Mouse (Mus musculus) midbrain, embryonic 10.5 days (tissue): ENCODE data around the gene Ing2. TPM values are rescaled to one million over a fixed set of nuclear protein-coding genes. Genes with fewer than 3 reads are reported as not detected.

Experiments used
- DNase-seq: peaks from one replicate; pipeline ENCODE4 v3.0.0-alpha.2; 2017; ENCODE audit warnings: low spot score
- H3K27ac ChIP-seq: fragments of 300-500 bp; sonication (generic); replicated peaks from 2 replicates; pipeline ENCODE4 v1.5.1; 2016; ENCODE audit warnings: mild to moderate bottlenecking
- H3K27me3 ChIP-seq: fragments of 300-500 bp; sonication (generic); 2 replicates; pipeline ENCODE4 v1.6.1; 2016; ENCODE audit warnings: low read depth, mild to moderate bottlenecking; ENCODE audit not compliant: poor library complexity, severe bottlenecking
- H3K36me3 ChIP-seq: fragments of 300-500 bp; sonication (generic); 2 replicates; pipeline ENCODE4 v1.6.1; 2016; ENCODE audit warnings: mild to moderate bottlenecking, moderate library complexity
- H3K4me1 ChIP-seq: fragments of 300-500 bp; sonication (generic); 2 replicates; pipeline ENCODE4 v1.6.1; 2016
- H3K4me3 ChIP-seq: fragments of 300-500 bp; sonication (generic); 2 replicates; pipeline ENCODE4 v1.5.1; 2016; ENCODE audit warnings: mild to moderate bottlenecking, moderate library complexity
- H3K9me3 ChIP-seq: fragments of 300-500 bp; sonication (generic); replicated peaks from 2 replicates; pipeline ENCODE4 v1.6.1; 2016; ENCODE audit warnings: mild to moderate bottlenecking
- WGBS: fragments of 180-500 bp; shearing (Covaris S2); methylation state at CpG from one replicate; pipeline ENCODE4 v1.1.7; 2016; 5-methylcytosine and 5-hydroxymethylcytosine counted together
- polyA plus RNA-seq: library from polyadenylated mRNA; unstranded; fragments of >200 nt; fragmentation: Nextera tagmentation; extraction: Ambion mirVana; gene quantifications from 2 replicates; pipeline ENCODE4 v1.2.1, GENCODE M21; 2016

The Ing2 gene
- polyA plus RNA-seq, 1 experiment from 2014 or later = 9.0 TPM

DNA sequence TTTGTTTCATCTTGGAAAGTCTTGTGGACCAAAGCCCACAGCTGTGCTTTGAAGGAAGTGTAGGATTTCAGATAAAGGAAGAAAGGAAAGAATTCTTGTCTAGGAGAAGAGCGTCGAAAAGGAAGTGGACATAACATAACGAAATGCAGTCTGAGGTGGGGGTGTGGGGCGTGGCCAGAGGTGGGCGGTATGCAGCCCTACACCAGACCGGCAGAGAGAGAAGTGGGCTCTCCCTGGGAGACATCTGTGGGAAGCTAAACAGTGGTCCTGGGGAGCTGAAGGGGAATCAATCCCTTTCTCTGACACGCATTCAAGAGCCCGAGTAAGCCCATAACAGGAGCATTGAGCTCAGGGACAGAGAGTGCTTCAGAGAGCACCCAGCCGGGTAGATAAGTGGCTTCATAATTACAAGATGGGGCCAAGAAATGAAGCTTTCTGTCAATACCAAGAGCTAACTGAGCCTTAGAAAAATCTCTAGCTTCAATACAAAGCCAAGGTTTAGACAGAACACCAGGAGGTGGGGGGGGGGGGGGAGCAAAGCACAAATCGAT is 40.5 kb downstream of the Ing2 start:
- 56% methylated on average over 10 of the region's 10 CpGs for WGBS
- Histone ChIP-seq H3K27ac (no peak overlapping the region), H3K27me3 (no peaks in the 10 kb centered on the region), H3K36me3 (no peaks in the 10 kb centered on the region), H3K4me3 (no peak overlapping the region), H3K9me3 (peaks cover 10% of the 10 kb centered on the region; the same call in 1 of the 2 replicates), H3K4me1 (no peaks in the 10 kb centered on the region; the same call in 1 of the 2 replicates)
- DNase-seq = no peak

DNA sequence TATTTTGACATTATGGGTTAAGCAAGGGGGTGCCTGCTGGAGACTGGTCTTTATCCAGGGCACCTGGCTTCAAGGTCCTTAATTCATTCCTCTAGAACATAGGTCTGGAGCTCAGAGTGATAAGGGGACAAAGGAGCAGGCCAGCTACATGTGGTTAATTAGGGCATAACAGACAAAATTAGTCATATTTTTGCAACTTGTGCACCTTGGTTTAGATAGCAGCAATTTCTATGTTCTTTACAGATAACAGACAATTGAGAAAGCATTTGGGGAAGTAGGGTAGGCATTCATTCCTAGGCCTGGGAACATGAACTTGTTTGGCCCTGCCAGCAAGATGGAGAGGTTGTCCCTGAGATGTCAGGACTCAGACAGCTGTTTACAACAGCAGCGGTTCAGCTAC is 54.2 kb downstream of the Ing2 start:
- H3K36me3 ChIP-seq = no peaks in the 10 kb centered on the region
- no peak overlapping the region for H3K4me3 ChIP-seq
- peaks cover 9% of the 10 kb centered on the region; the same call in 1 of the 2 replicates for H3K9me3 ChIP-seq
- WGBS = 100% methylated on average over 1 of the region's 1 CpGs
- no peak for DNase-seq
- no peaks in the 10 kb centered on the region for H3K27me3 ChIP-seq
- no peaks in the 10 kb centered on the region for H3K4me1 ChIP-seq
- no peak overlapping the region for H3K27ac ChIP-seq

Other genes with a start within 250 kb of the Ing2 start
- 22.2 and 28.2 TPM in 2 replicates for gene Stox2, start 229.2 kb downstream of the Ing2 start, polyA plus RNA-seq
- gene Trappc11, start 142.1 kb downstream of the Ing2 start, polyA plus RNA-seq = 32.5 and 39.2 TPM in 2 replicates
- 41.6 and 45.5 TPM in 2 replicates for gene Rwdd4a, start 141.9 kb downstream of the Ing2 start, polyA plus RNA-seq
- gene Cdkn2aip, start 38.4 kb upstream of the Ing2 start, polyA plus RNA-seq = 38.5 and 44.3 TPM in 2 replicates
- gene Cldn24, start 146.6 kb upstream of the Ing2 start, polyA plus RNA-seq = not detected in 2 replicates
- not detected in 2 replicates for gene Cldn22, start 148.9 kb upstream of the Ing2 start, polyA plus RNA-seq